Mouse (Mus musculus) CH12.LX (cell line): ENCODE measurements at regions not wholly inside any gene's neighbourhood (a gene's known extent, or its start where the extent isn't known, plus 50 kb on each side); places are given as distances from the start of the nearest gene placed in this dataset.

Source experiments
- CTCF ChIP-seq, 2 experiments: IDR thresholded peaks in 1 of 2; conservative IDR thresholded peaks in 1 of 2; 2 replicates each; pipeline ENCODE4 v1.5.1; 2011 to 2012; ENCODE audit warnings: low read depth in 2 of 2, low read length in 2 of 2, improper control_type of control experiment in 1 of 2, inconsistent platforms in 1 of 2, mild to moderate bottlenecking in 1 of 2, moderate library complexity in 1 of 2
- MYC ChIP-seq: IDR thresholded peaks from 2 replicates; pipeline ENCODE4 v1.6.1; 2011; ENCODE audit warnings: low read depth, mild to moderate bottlenecking, improper control_type of control experiment, low read length
- POLR2A ChIP-seq: IDR thresholded peaks from 2 replicates; pipeline ENCODE4 v1.6.1; 2011; ENCODE audit warnings: low read depth, mild to moderate bottlenecking, improper control_type of control experiment, low read length
- RAD21 ChIP-seq: IDR thresholded peaks from 2 replicates; pipeline ENCODE4 v1.6.1; 2011; ENCODE audit warnings: low read depth, mild to moderate bottlenecking, low read length, improper control_type of control experiment, moderate library complexity
- SIN3A ChIP-seq: IDR thresholded peaks from 2 replicates; pipeline ENCODE4 v1.6.1; 2012; ENCODE audit warnings: low read length, improper control_type of control experiment, inconsistent platforms
- TBP ChIP-seq: conservative IDR thresholded peaks from 2 replicates; pipeline ENCODE4 v1.6.1; 2011; ENCODE audit warnings: low read depth, low read length, improper control_type of control experiment
- ZC3H11A ChIP-seq: IDR thresholded peaks from 2 replicates; pipeline ENCODE4 v1.6.1; 2012; ENCODE audit warnings: low read depth, mild to moderate bottlenecking, inconsistent platforms, low read length, improper control_type of control experiment

- TF ChIP-seq CTCF (conservative IDR thresholded peaks at IDR 0.05 in 1 of 2, IDR thresholded peaks at IDR 0.05 in 1 of 2; ENCODE audit: low read depth in 2 of 2, low read length in 2 of 2) (peak; percentile 62 to 79), TBP (no peak), RAD21 (peak; percentile 56), POLR2A (no peak), ZC3H11A (no peak), SIN3A (no peak), MYC (no peak)
Observed at GRCm38 (mm10) chr10:111108658-111109633, 55.6 kb upstream of the Osbpl8 start.
